Mouse (Mus musculus) forebrain, embryonic 13.5 days (tissue): ENCODE measurements around the gene Espl1. TPM values are rescaled to one million over a fixed set of nuclear protein-coding genes. Genes with fewer than 3 reads are reported as not detected.

ENCODE experiments used
- ATAC-seq: fragments of 200-750 bp; cut with Nextera tagmentation; 2 replicates; pipeline ENCODE4 v1.8.0; 2017
- H3K27ac ChIP-seq: fragments of 300-500 bp; sonication (generic); 2 replicates; pipeline ENCODE4 v1.5.1; 2015; ENCODE audit warnings: inconsistent platforms, mild to moderate bottlenecking, moderate library complexity
- H3K27me3 ChIP-seq: fragments of 300-500 bp; sonication (generic); 2 replicates; pipeline ENCODE4 v1.6.1; 2015; ENCODE audit warnings: mild to moderate bottlenecking, inconsistent platforms
- H3K36me3 ChIP-seq: fragments of 300-500 bp; sonication (generic); 2 replicates; pipeline ENCODE4 v1.6.1; 2015; ENCODE audit warnings: mild to moderate bottlenecking, inconsistent platforms; ENCODE audit not compliant: poor library complexity, severe bottlenecking
- H3K4me1 ChIP-seq: fragments of 300-500 bp; sonication (generic); 2 replicates; pipeline ENCODE4 v1.6.1; 2015; ENCODE audit warnings: inconsistent platforms
- H3K4me2 ChIP-seq: fragments of 300-500 bp; sonication (generic); 2 replicates; pipeline ENCODE4 v1.6.1; 2015; ENCODE audit warnings: inconsistent platforms, mild to moderate bottlenecking, moderate library complexity
- H3K4me3 ChIP-seq: fragments of 300-500 bp; sonication (generic); 2 replicates; pipeline ENCODE4 v1.5.1; 2015; ENCODE audit warnings: mild to moderate bottlenecking, inconsistent platforms
- H3K9ac ChIP-seq: fragments of 300-500 bp; sonication (generic); 2 replicates; pipeline ENCODE4 v1.6.1; 2015; ENCODE audit warnings: mild to moderate bottlenecking, inconsistent platforms
- H3K9me3 ChIP-seq: fragments of 300-500 bp; sonication (generic); replicated peaks from 2 replicates; pipeline ENCODE4 v1.6.1; 2016; ENCODE audit warnings: inconsistent platforms
- WGBS: fragments of 180-500 bp; shearing (Covaris S2); methylation state at CpG from one replicate; pipeline ENCODE4 v1.1.7; 2015; 5-methylcytosine and 5-hydroxymethylcytosine counted together
- polyA plus RNA-seq: library from polyadenylated mRNA; unstranded; fragments of >200 nt; fragmentation: Nextera tagmentation; extraction: Ambion mirVana; gene quantifications from 2 replicates; pipeline ENCODE4 v1.2.1, GENCODE M21; 2015

Gene Espl1
- polyA plus RNA-seq, 1 experiment from 2014 or later, result 19.7 TPM

- Histone ChIP-seq H3K27me3 (no peaks in the 10 kb centered on the region), H3K27ac (peak within 1 kb of the TSS; percentile 66), H3K9me3 (no peaks in the 10 kb centered on the region), H3K9ac (peak within 1 kb of the TSS; percentile 76), H3K4me2 (peak within 1 kb of the TSS; percentile 97), H3K4me1 (peaks cover 15% of the 10 kb centered on the region), H3K36me3 (peaks cover 24% of the 10 kb centered on the region), H3K4me3 (peak within 1 kb of the TSS; percentile 66)
- WGBS, result under 1% methylated on average over 65 of the region's 65 CpGs
- ATAC-seq, result peak; percentile 97
These were observed 16.8 kb upstream of the Espl1 start, which contains the start of gene Mfsd5 for GRCm38 (mm10) chr15:102279092-102279782. Gene Mfsd5 (plus strand): TSS chr15:102279454.

GRCm38 (mm10) chr15:102279783-102280520 lies 16.1 kb upstream of the Espl1 start:
- peak; percentile 37 for ATAC-seq
- no peaks in the 10 kb centered on the region for H3K9me3 ChIP-seq
- peak overlapping the region; percentile 76 for H3K9ac ChIP-seq
- peak overlapping the region; percentile 97 for H3K4me2 ChIP-seq
- 32% methylated on average over 13 of the region's 13 CpGs for WGBS
- H3K4me1 ChIP-seq, result peaks cover 15% of the 10 kb centered on the region
- H3K36me3 ChIP-seq, result peaks cover 24% of the 10 kb centered on the region
- peak overlapping the region; percentile 66 for H3K4me3 ChIP-seq
- peak overlapping the region; percentile 63 for H3K27ac ChIP-seq
- H3K27me3 ChIP-seq, result no peaks in the 10 kb centered on the region

- 92% methylated on average over 19 of the region's 19 CpGs for WGBS
- Histone ChIP-seq H3K4me3 (peak overlapping the region; percentile 66), H3K9ac (peak overlapping the region; percentile 76; the same call in 1 of the 2 replicates)
These were observed 15.4 kb upstream of the Espl1 start for GRCm38 (mm10) chr15:102280623-102281022.

GRCm38 (mm10) chr15:102282463-102283292 lies 13.4 kb upstream of the Espl1 start:
- Histone ChIP-seq H3K36me3 (peaks cover 24% of the 10 kb centered on the region), H3K27me3 (no peaks in the 10 kb centered on the region), H3K27ac (no peak overlapping the region), H3K4me3 (no peak overlapping the region), H3K9ac (no peak overlapping the region), H3K9me3 (no peaks in the 10 kb centered on the region), H3K4me2 (no peak overlapping the region), H3K4me1 (peaks cover 15% of the 10 kb centered on the region)
- WGBS, result 88% methylated on average over 8 of the region's 8 CpGs
- no peak for ATAC-seq

More at GRCm38 (mm10) chr15:102280623-102281022, 15.4 kb upstream of the Espl1 start:
- no peaks in the 10 kb centered on the region for H3K27me3 ChIP-seq
- H3K4me2 ChIP-seq, result peak overlapping the region; percentile 97
- H3K36me3 ChIP-seq, result peaks cover 24% of the 10 kb centered on the region
- no peak for ATAC-seq
- H3K9me3 ChIP-seq, result no peaks in the 10 kb centered on the region
- H3K4me1 ChIP-seq, result peaks cover 15% of the 10 kb centered on the region
- no peak overlapping the region for H3K27ac ChIP-seq

GRCm38 (mm10) chr15:102283648-102284047 lies 12.4 kb upstream of the Espl1 start:
- Histone ChIP-seq H3K4me2 (no peak overlapping the region), H3K9me3 (no peaks in the 10 kb centered on the region), H3K36me3 (peaks cover 24% of the 10 kb centered on the region), H3K27ac (no peak overlapping the region), H3K4me1 (peaks cover 15% of the 10 kb centered on the region), H3K9ac (no peak overlapping the region), H3K27me3 (no peaks in the 10 kb centered on the region), H3K4me3 (no peak overlapping the region)
- WGBS, result 84% methylated on average over 3 of the region's 3 CpGs
- no peak for ATAC-seq

GRCm38 (mm10) chr15:102287395-102287794 lies 8.7 kb upstream of the Espl1 start:
- Histone ChIP-seq H3K36me3 (peaks cover 6% of the 10 kb centered on the region), H3K27ac (no peak overlapping the region), H3K4me2 (no peak overlapping the region), H3K4me3 (no peak overlapping the region), H3K9ac (no peak overlapping the region), H3K27me3 (no peaks in the 10 kb centered on the region), H3K4me1 (no peaks in the 10 kb centered on the region), H3K9me3 (no peaks in the 10 kb centered on the region)
- no peak for ATAC-seq

- H3K4me2 ChIP-seq, result peak overlapping the region; percentile 88
- H3K4me3 ChIP-seq, result peak overlapping the region; percentile 60
- peak; percentile 61 for ATAC-seq
- 3% methylated on average over 24 of the region's 24 CpGs for WGBS
- peak overlapping the region; percentile 68 for H3K9ac ChIP-seq
- H3K9me3 ChIP-seq, result no peaks in the 10 kb centered on the region
- H3K4me1 ChIP-seq, result peaks cover 11% of the 10 kb centered on the region
- no peaks in the 10 kb centered on the region for H3K27me3 ChIP-seq
- H3K27ac ChIP-seq, result no peak overlapping the region
- H3K36me3 ChIP-seq, result peaks cover 33% of the 10 kb centered on the region
These were observed 421 bp downstream of the Espl1 start for GRCm38 (mm10) chr15:102296368-102297006.

GRCm38 (mm10) chr15:102302542-102302941 lies 6.5 kb downstream of the Espl1 start:
- Histone ChIP-seq H3K4me3 (no peak overlapping the region), H3K9ac (0 out of 2 replicates have a peak overlapping the region, but pooled peaks have one; percentile 16), H3K36me3 (peaks cover 86% of the 10 kb centered on the region), H3K27me3 (no peaks in the 10 kb centered on the region), H3K4me1 (no peaks in the 10 kb centered on the region), H3K27ac (no peak overlapping the region), H3K9me3 (no peaks in the 10 kb centered on the region), H3K4me2 (no peak overlapping the region)
- no peak for ATAC-seq
- 89% methylated on average over 6 of the region's 6 CpGs for WGBS

- Histone ChIP-seq H3K4me1 (no peaks in the 10 kb centered on the region), H3K36me3 (peaks cover 91% of the 10 kb centered on the region), H3K27me3 (no peaks in the 10 kb centered on the region), H3K4me2 (no peak overlapping the region), H3K9ac (no peak overlapping the region), H3K27ac (no peak overlapping the region), H3K9me3 (no peaks in the 10 kb centered on the region), H3K4me3 (no peak overlapping the region)
- 88% methylated on average over 9 of the region's 9 CpGs for WGBS
- no peak for ATAC-seq
These were observed 12.7 kb downstream of the Espl1 start for GRCm38 (mm10) chr15:102308717-102309116.

- 92% methylated on average over 10 of the region's 10 CpGs for WGBS
- H3K27me3 ChIP-seq, result no peaks in the 10 kb centered on the region
- H3K9ac ChIP-seq, result no peak overlapping the region
- no peak overlapping the region for H3K4me2 ChIP-seq
- no peaks in the 10 kb centered on the region for H3K9me3 ChIP-seq
- H3K4me3 ChIP-seq, result no peak overlapping the region
- H3K4me1 ChIP-seq, result no peaks in the 10 kb centered on the region
- peaks cover 90% of the 10 kb centered on the region for H3K36me3 ChIP-seq
- H3K27ac ChIP-seq, result no peak overlapping the region
- no peak for ATAC-seq
These were observed 14.2 kb downstream of the Espl1 start for GRCm38 (mm10) chr15:102310074-102310845.

GRCm38 (mm10) chr15:102311489-102311888 lies 15.4 kb downstream of the Espl1 start:
- H3K4me2 ChIP-seq, result no peak overlapping the region

More at GRCm38 (mm10) chr15:102311489-102311888, 15.4 kb downstream of the Espl1 start:
- no peaks in the 10 kb centered on the region for H3K9me3 ChIP-seq
- no peaks in the 10 kb centered on the region for H3K4me1 ChIP-seq
- H3K27ac ChIP-seq, result no peak overlapping the region
- H3K36me3 ChIP-seq, result peaks cover 90% of the 10 kb centered on the region
- no peak overlapping the region for H3K4me3 ChIP-seq
- no peaks in the 10 kb centered on the region for H3K27me3 ChIP-seq
- ATAC-seq, result no peak
- H3K9ac ChIP-seq, result no peak overlapping the region
